Mouse (Mus musculus): Measurements from ENCODE around the gene Dnhd1. TPM values are rescaled to one million over a fixed set of nuclear protein-coding genes. Genes with fewer than 3 reads are reported as not detected.
A peak's percentile ranks its signal among the peaks of the same experiment; 100 is the strongest.

The Dnhd1 gene
- polyA plus RNA-seq, 1 experiment from 2014 or later: 0.38 TPM

GRCm38 (mm10) chr7:105621053-105621452, 29.6 kb upstream of the Dnhd1 start:
- H3K27me3 ChIP-seq (ENCODE audit: control insufficient read depth, insufficient read depth, low read length): no peaks in the 10 kb centered on the region
- ATAC-seq (replicated peaks; ENCODE audit: extremely low read depth, insufficient read depth, low FRiP score): no peak
- no peak overlapping the region for H3K9ac ChIP-seq (ENCODE audit: low read length)
- H3K4me2 ChIP-seq (ENCODE audit: low read depth, low read length): no peak overlapping the region
- no peaks in the 10 kb centered on the region for H3K9me3 ChIP-seq (replicated peaks; ENCODE audit: control insufficient read depth, low read length)
- peaks cover 35% of the 10 kb centered on the region for H3K36me3 ChIP-seq (ENCODE audit: control insufficient read depth, insufficient read depth)
- no peak overlapping the region for H3K4me3 ChIP-seq (ENCODE audit: low read length)
- H3K27ac ChIP-seq (ENCODE audit: low read length): no peak overlapping the region
- 67% methylated on average over 4 of the region's 4 CpGs for WGBS
- peaks cover 9% of the 10 kb centered on the region for H3K4me1 ChIP-seq (ENCODE audit: control insufficient read depth, insufficient read depth, low read length)

DNA sequence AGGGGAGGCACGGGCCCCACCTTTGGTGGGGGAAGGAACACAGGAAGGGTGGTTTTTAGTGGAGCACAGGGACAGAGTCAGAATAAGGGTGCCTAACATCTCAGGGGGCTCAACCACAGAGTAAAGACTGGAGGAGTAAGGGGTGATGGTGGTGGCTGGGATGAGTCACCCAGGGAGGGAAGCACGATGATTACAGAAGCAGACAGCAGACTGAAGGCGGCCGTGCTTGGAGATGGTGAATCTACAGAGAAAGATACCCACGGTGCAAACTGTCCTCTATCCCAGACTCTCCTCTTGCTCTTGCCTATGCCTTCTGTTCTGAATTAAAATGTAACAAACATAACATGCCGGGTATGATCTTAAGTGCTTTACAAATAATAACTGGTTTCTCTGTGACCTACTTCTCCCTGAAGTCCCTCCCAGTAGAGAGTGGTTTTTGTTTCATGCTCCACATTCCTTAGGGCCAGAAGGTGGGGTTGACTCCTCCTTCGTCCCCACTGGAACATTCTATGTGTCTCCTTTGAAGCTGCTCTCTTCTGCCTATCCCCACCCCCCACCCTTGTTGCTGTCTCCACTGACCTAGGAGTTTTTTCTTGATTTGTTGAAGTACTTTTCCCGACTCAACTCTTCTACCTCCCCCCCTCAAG, 28.9 kb upstream of the Dnhd1 start:
- 66% methylated on average over 8 of the region's 8 CpGs for whole genome bisulfite sequencing
- H3K4me1 ChIP-seq (ENCODE audit: control insufficient read depth, insufficient read depth, low read length): peaks cover 5% of the 10 kb centered on the region
- H3K36me3 ChIP-seq (ENCODE audit: control insufficient read depth, insufficient read depth): peaks cover 32% of the 10 kb centered on the region
- H3K9ac ChIP-seq (ENCODE audit: low read length): no peak overlapping the region
- ATAC-seq (replicated peaks; ENCODE audit: extremely low read depth, insufficient read depth, low FRiP score): no peak
- no peak overlapping the region for H3K4me3 ChIP-seq (ENCODE audit: low read length)
- no peak overlapping the region for H3K4me2 ChIP-seq (ENCODE audit: low read depth, low read length)
- no peaks in the 10 kb centered on the region for H3K9me3 ChIP-seq (replicated peaks; ENCODE audit: control insufficient read depth, low read length)
- H3K27me3 ChIP-seq (ENCODE audit: control insufficient read depth, insufficient read depth, low read length): no peaks in the 10 kb centered on the region
- no peak overlapping the region for H3K27ac ChIP-seq (ENCODE audit: low read length)

GRCm38 (mm10) chr7:105625397-105625796, 25.2 kb upstream of the Dnhd1 start:
- H3K4me1 ChIP-seq (ENCODE audit: control insufficient read depth, insufficient read depth, low read length): peaks cover 19% of the 10 kb centered on the region
- no peak overlapping the region for H3K4me3 ChIP-seq (ENCODE audit: low read length)
- no peak overlapping the region for H3K4me2 ChIP-seq (ENCODE audit: low read depth, low read length)
- no peak for ATAC-seq (replicated peaks; ENCODE audit: extremely low read depth, insufficient read depth, low FRiP score)
- no peak overlapping the region for H3K27ac ChIP-seq (ENCODE audit: low read length)
- no peak overlapping the region for H3K9ac ChIP-seq (ENCODE audit: low read length)
- no peaks in the 10 kb centered on the region for H3K9me3 ChIP-seq (replicated peaks; ENCODE audit: control insufficient read depth, low read length)
- 58% methylated on average over 6 of the region's 6 CpGs for WGBS
- H3K36me3 ChIP-seq (ENCODE audit: control insufficient read depth, insufficient read depth): peaks cover 14% of the 10 kb centered on the region
- H3K27me3 ChIP-seq (ENCODE audit: control insufficient read depth, insufficient read depth, low read length): no peaks in the 10 kb centered on the region

- Histone ChIP-seq H3K4me1 (ENCODE audit: control insufficient read depth, insufficient read depth, low read length) (peaks cover 27% of the 10 kb centered on the region), H3K36me3 (ENCODE audit: control insufficient read depth, insufficient read depth) (peaks cover 8% of the 10 kb centered on the region), H3K27me3 (ENCODE audit: control insufficient read depth, insufficient read depth, low read length) (no peaks in the 10 kb centered on the region), H3K9me3 (replicated peaks; ENCODE audit: control insufficient read depth, low read length) (no peaks in the 10 kb centered on the region), H3K4me3 (ENCODE audit: low read length) (no peak overlapping the region), H3K27ac (ENCODE audit: low read length) (peak overlapping the region; percentile 60), H3K4me2 (ENCODE audit: low read depth, low read length) (no peak overlapping the region), H3K9ac (ENCODE audit: low read length) (no peak overlapping the region)
- 11% methylated on average over 3 of the region's 3 CpGs for WGBS
- peak; percentile 61 for ATAC-seq (replicated peaks; ENCODE audit: extremely low read depth, insufficient read depth, low FRiP score)
Measured at GRCm38 (mm10) chr7:105628633-105629032, 22.0 kb upstream of the Dnhd1 start.

DNA sequence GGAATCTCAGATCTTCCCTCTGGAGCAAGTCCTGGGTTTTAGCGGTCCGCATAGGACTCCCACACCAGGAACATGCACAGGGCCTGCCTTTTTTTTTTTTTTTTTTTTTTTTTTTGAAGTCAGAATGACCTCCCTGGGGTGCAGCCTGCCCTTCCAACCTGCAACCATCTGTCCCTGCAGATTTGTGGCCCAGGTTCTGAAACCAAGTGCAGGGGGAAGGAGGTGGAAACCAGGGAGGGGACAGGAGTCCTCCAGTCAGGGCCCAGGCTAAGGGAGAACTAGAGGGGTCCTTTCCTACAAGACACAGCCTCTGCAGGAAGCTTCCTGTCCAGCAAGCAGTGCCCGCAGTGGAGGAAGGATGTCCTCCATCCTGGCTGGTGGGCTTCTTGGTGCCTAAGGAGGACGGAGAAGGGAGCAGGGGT, 18.1 kb upstream of the Dnhd1 start:
- peak overlapping the region; percentile 59 for H3K27ac ChIP-seq (ENCODE audit: low read length)
- H3K27me3 ChIP-seq (ENCODE audit: control insufficient read depth, insufficient read depth, low read length): no peaks in the 10 kb centered on the region
- peaks cover 36% of the 10 kb centered on the region for H3K4me1 ChIP-seq (ENCODE audit: control insufficient read depth, insufficient read depth, low read length)
- H3K36me3 ChIP-seq (ENCODE audit: control insufficient read depth, insufficient read depth): peaks cover 20% of the 10 kb centered on the region
- H3K4me3 ChIP-seq (ENCODE audit: low read length): peak overlapping the region; percentile 90
- peak overlapping the region; percentile 93 for H3K4me2 ChIP-seq (ENCODE audit: low read depth, low read length)
- H3K9me3 ChIP-seq (replicated peaks; ENCODE audit: control insufficient read depth, low read length): no peaks in the 10 kb centered on the region
- H3K9ac ChIP-seq (ENCODE audit: low read length): peak overlapping the region; percentile 95
- 11% methylated on average over 4 of the region's 4 CpGs for WGBS
- ATAC-seq (replicated peaks; ENCODE audit: extremely low read depth, insufficient read depth, low FRiP score): no peak

DNA sequence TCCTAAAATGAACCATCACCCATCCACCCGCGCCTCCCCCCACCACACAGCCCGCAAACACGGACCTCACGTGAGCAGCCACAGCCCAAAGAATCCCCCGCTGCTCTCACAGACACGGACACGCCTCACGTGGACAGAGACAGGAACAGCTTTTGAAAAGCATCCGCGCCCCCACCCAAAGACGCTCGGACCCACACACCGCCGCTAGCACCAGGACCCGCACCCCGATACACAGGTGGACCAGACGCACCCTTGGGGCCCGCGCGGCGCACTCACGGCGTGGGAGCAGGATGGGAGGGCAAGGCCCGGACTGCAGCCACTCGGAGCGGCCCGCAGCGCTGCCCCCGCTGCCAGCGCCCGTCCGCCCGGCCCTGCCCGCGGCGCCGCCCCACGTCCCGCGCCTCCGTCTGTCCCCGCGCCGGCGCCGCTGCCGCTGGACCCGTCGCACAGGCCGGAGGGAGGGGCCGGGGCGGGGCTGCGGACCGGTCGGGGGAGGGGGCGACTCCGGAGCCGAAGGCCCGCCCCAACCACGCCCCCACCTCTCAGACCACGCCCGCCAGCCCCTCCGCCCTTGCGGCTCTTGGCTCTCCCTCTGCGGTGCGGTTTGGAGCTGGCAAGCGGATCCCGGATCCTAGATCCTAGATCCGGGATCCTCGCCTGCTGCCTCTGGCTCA, 17.4 kb upstream of the Dnhd1 start, which contains the start of gene Trim3:
Trim3 (minus strand) TSS at position 445 of the 674 bp plus-strand sequence.
- peak within 1 kb of the TSS; percentile 90 for H3K4me3 ChIP-seq (ENCODE audit: low read length)
- H3K27ac ChIP-seq (ENCODE audit: low read length): peak within 1 kb of the TSS; percentile 74
- peak within 1 kb of the TSS; percentile 93 for H3K4me2 ChIP-seq (ENCODE audit: low read depth, low read length)
- WGBS: under 1% methylated on average over 68 of the region's 71 CpGs
- peaks cover 34% of the 10 kb centered on the region for H3K4me1 ChIP-seq (ENCODE audit: control insufficient read depth, insufficient read depth, low read length)
- H3K9me3 ChIP-seq (replicated peaks; ENCODE audit: control insufficient read depth, low read length): no peaks in the 10 kb centered on the region
- ATAC-seq (replicated peaks; ENCODE audit: extremely low read depth, insufficient read depth, low FRiP score): peak; percentile 93
- H3K9ac ChIP-seq (ENCODE audit: low read length): peak within 1 kb of the TSS; percentile 95
- peaks cover 25% of the 10 kb centered on the region for H3K36me3 ChIP-seq (ENCODE audit: control insufficient read depth, insufficient read depth)
- no peaks in the 10 kb centered on the region for H3K27me3 ChIP-seq (ENCODE audit: control insufficient read depth, insufficient read depth, low read length)

DNA sequence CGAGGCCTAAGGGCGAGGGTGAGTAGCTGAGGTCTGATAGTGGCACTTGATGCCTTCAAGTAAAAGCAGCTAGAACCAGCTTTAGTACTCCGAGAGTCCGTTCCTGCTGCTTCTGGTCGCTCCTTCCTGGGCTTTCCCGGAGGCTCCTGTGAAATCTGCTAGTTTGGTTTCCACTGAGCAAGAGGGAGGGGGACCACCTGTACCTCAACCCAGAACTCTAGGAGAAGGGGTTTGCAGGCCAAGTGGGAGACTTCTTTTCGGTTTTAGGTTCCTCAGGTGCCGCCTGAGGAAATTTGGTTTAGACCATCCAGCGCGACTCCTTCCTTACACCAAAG, 16.9 kb upstream of the Dnhd1 start:
- 7% methylated on average over 10 of the region's 10 CpGs for whole genome bisulfite sequencing
- no peak for ATAC-seq (replicated peaks; ENCODE audit: extremely low read depth, insufficient read depth, low FRiP score)
- peak overlapping the region; percentile 36; the same call in 1 of the 2 replicates for H3K27ac ChIP-seq (ENCODE audit: low read length)

GRCm38 (mm10) chr7:105634272-105634920, 16.2 kb upstream of the Dnhd1 start:
- WGBS: 53% methylated on average over 9 of the region's 9 CpGs
- no peaks in the 10 kb centered on the region for H3K27me3 ChIP-seq (ENCODE audit: control insufficient read depth, insufficient read depth, low read length)
- peaks cover 25% of the 10 kb centered on the region for H3K36me3 ChIP-seq (ENCODE audit: control insufficient read depth, insufficient read depth)
- no peak overlapping the region; the same call in 1 of the 2 replicates for H3K27ac ChIP-seq (ENCODE audit: low read length)
- no peak for ATAC-seq (replicated peaks; ENCODE audit: extremely low read depth, insufficient read depth, low FRiP score)
- no peaks in the 10 kb centered on the region for H3K9me3 ChIP-seq (replicated peaks; ENCODE audit: control insufficient read depth, low read length)
- H3K4me2 ChIP-seq (ENCODE audit: low read depth, low read length): peak overlapping the region; percentile 93
- peak overlapping the region; percentile 80 for H3K9ac ChIP-seq (ENCODE audit: low read length)
- peaks cover 31% of the 10 kb centered on the region for H3K4me1 ChIP-seq (ENCODE audit: control insufficient read depth, insufficient read depth, low read length)
- peak overlapping the region; percentile 90 for H3K4me3 ChIP-seq (ENCODE audit: low read length)

More for the DNA sequence above, 16.9 kb upstream of the Dnhd1 start:
- Histone ChIP-seq H3K9ac (ENCODE audit: low read length) (peak overlapping the region; percentile 80), H3K4me3 (ENCODE audit: low read length) (peak overlapping the region; percentile 90), H3K9me3 (replicated peaks; ENCODE audit: control insufficient read depth, low read length) (no peaks in the 10 kb centered on the region), H3K4me2 (ENCODE audit: low read depth, low read length) (peak overlapping the region; percentile 93), H3K4me1 (ENCODE audit: control insufficient read depth, insufficient read depth, low read length) (peaks cover 30% of the 10 kb centered on the region), H3K27me3 (ENCODE audit: control insufficient read depth, insufficient read depth, low read length) (no peaks in the 10 kb centered on the region), H3K36me3 (ENCODE audit: control insufficient read depth, insufficient read depth) (peaks cover 25% of the 10 kb centered on the region)

DNA sequence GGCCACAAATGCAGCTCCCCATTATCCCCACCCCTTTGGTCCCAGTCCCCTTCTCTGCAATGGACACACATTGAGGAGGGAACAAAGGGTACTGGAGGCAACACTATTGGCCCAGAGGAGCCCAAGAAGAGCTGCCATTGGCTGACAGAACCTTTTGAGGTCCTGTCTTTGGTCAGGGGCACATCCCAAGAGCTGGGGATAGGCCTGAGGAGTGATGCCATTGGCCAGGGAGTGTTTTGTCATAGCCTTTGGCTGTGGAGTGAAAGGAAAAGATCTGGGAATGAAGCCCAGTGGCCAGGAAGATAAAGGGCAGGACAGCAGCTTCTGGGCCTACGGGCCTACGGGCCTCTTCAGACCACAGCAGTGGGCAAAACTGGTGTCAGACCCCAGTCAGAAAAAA, 14.9 kb upstream of the Dnhd1 start:
- Histone ChIP-seq H3K4me3 (ENCODE audit: low read length) (no peak overlapping the region), H3K9ac (ENCODE audit: low read length) (no peak overlapping the region), H3K27ac (ENCODE audit: low read length) (no peak overlapping the region), H3K36me3 (ENCODE audit: control insufficient read depth, insufficient read depth) (peaks cover 25% of the 10 kb centered on the region), H3K9me3 (replicated peaks; ENCODE audit: control insufficient read depth, low read length) (no peaks in the 10 kb centered on the region), H3K27me3 (ENCODE audit: control insufficient read depth, insufficient read depth, low read length) (no peaks in the 10 kb centered on the region), H3K4me2 (ENCODE audit: low read depth, low read length) (no peak overlapping the region), H3K4me1 (ENCODE audit: control insufficient read depth, insufficient read depth, low read length) (peaks cover 28% of the 10 kb centered on the region)
- no peak for ATAC-seq (replicated peaks; ENCODE audit: extremely low read depth, insufficient read depth, low FRiP score)
- 84% methylated on average over 2 of the region's 2 CpGs for WGBS
